Mouse (Mus musculus) liver, embryonic 11.5 days (tissue): ENCODE measurements around the gene Lgals4. TPM values are rescaled to one million over a fixed set of nuclear protein-coding genes. Genes with fewer than 3 reads are reported as not detected.

ENCODE experiments used
- ATAC-seq: fragments of 200-750 bp; cut with Nextera tagmentation; replicated peaks from 2 replicates; pipeline ENCODE4 v1.8.0; 2017; ENCODE audit warnings: moderate number of reproducible peaks, mild to moderate bottlenecking, moderate TSS enrichment, moderate library complexity; ENCODE audit not compliant: low FRiP score
- DNase-seq: peaks from one replicate; pipeline ENCODE4 v3.0.0-alpha.2; 2017; ENCODE audit warnings: low spot score
- H3K27ac ChIP-seq: fragments of 300-500 bp; sonication (generic); 2 replicates; pipeline ENCODE4 v1.5.1; 2014; ENCODE audit warnings: mild to moderate bottlenecking, low read depth, low read length, control low read depth
- H3K27me3 ChIP-seq: fragments of 300-500 bp; sonication (generic); replicated peaks from 2 replicates; pipeline ENCODE4 v1.6.1; 2014; ENCODE audit warnings: low read length, mixed read lengths; ENCODE audit not compliant: control insufficient read depth, insufficient read depth
- H3K36me3 ChIP-seq: fragments of 300-500 bp; sonication (generic); 2 replicates; pipeline ENCODE4 v1.6.1; 2014; ENCODE audit warnings: mild to moderate bottlenecking, low read length, moderate library complexity, mixed read lengths; ENCODE audit not compliant: control insufficient read depth, insufficient read depth
- H3K4me1 ChIP-seq: fragments of 300-500 bp; sonication (generic); replicated peaks from 2 replicates; pipeline ENCODE4 v1.6.1; 2014; ENCODE audit warnings: low read length, mixed read lengths; ENCODE audit not compliant: control insufficient read depth, insufficient read depth
- H3K4me2 ChIP-seq: fragments of 300-500 bp; sonication (generic); 2 replicates; pipeline ENCODE4 v1.6.1; 2014; ENCODE audit warnings: mild to moderate bottlenecking, control low read depth, moderate library complexity
- H3K4me3 ChIP-seq: fragments of 300-500 bp; sonication (generic); 2 replicates; pipeline ENCODE4 v1.5.1; 2014; ENCODE audit warnings: low read depth, low read length, control low read depth
- H3K9ac ChIP-seq: fragments of 300-500 bp; sonication (generic); 2 replicates; pipeline ENCODE4 v1.6.1; 2014; ENCODE audit warnings: low read depth, low read length, control low read depth
- H3K9me3 ChIP-seq: fragments of 300-500 bp; sonication (generic); 2 replicates; pipeline ENCODE4 v1.6.1; 2016; ENCODE audit warnings: low read length, inconsistent platforms, mixed read lengths; ENCODE audit not compliant: control insufficient read depth
- WGBS: fragments of 180-500 bp; shearing (Covaris S2); extraction: QIAGEN DNeasy Blood & Tissue Kit; methylation state at CpG from one replicate; pipeline ENCODE4 v1.1.7; 2014; 5-methylcytosine and 5-hydroxymethylcytosine counted together
- polyA plus RNA-seq: library from polyadenylated mRNA; unstranded; fragments of >200 nt; fragmentation: Nextera tagmentation; extraction: Ambion mirVana; gene quantifications from 2 replicates; pipeline ENCODE4 v1.2.1, GENCODE M21; 2014

Gene Lgals4
- polyA plus RNA-seq, 1 experiment from 2014 or later: 5.1 TPM

DNA sequence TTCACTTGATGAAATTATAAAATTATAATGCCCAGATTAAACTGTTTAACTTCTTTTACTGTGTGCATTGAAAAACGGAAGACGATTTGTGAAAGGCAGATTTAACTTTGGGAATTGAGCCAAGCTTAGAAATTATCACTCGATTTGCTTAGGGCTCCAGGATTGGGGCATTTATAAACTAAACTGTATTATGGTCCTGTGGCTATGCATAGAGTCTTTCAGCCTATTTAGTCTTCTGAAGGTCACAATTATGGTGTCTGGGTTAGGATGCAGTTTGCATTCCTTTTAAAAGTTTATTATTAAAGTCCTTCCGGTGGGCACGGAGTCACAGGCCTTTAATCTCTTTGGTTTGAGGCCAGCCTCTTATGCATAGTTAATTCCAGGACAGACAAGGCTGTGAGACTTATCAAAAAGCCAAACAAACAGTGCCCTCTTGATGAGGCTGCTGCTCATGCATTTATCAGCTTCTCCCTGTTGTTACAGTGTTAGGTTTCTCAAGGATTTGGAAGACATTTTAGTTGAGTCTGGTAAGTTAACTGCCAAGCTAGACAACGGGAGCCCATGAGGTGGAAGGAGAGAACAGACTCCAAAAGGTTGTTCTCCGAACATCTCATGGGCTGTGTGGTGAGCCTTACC is 21.9 kb upstream of the Lgals4 start:
- 7% methylated on average over 7 of the region's 7 CpGs for WGBS
- no peak for DNase-seq
- peak overlapping the region; percentile 90 for H3K9ac ChIP-seq
- H3K36me3 ChIP-seq: peaks cover 46% of the 10 kb centered on the region
- H3K4me2 ChIP-seq: peak overlapping the region; percentile 91
- peaks cover 42% of the 10 kb centered on the region for H3K4me1 ChIP-seq
- H3K9me3 ChIP-seq: no peaks in the 10 kb centered on the region
- ATAC-seq: no peak
- peak overlapping the region; percentile 96 for H3K27ac ChIP-seq
- H3K4me3 ChIP-seq: peak overlapping the region; percentile 83
- H3K27me3 ChIP-seq: no peaks in the 10 kb centered on the region

DNA sequence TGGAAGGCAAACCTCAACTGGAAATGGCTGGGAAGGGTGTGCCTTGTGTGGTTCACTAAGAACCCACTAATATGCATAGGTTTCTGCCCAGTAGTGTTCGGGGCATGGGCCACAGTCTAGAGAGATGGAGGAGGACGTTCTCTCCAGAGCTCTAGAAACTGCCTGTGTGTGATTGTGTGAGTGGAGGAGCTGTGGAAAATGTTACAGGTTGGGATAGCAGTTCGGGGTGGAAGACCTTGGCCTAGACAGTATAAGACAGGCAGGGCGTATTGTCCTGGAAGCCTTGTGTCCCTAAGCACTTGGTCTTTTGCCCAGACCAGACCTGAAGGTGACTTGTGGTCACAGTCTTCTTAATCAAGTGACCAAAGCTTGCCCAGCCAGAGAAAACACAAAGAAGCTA is 21.2 kb upstream of the Lgals4 start:
- Histone ChIP-seq H3K27ac (peak overlapping the region; percentile 96), H3K9me3 (no peaks in the 10 kb centered on the region), H3K36me3 (peaks cover 53% of the 10 kb centered on the region), H3K4me1 (peaks cover 45% of the 10 kb centered on the region), H3K9ac (peak overlapping the region; percentile 90), H3K4me3 (peak overlapping the region; percentile 83), H3K4me2 (peak overlapping the region; percentile 91), H3K27me3 (no peaks in the 10 kb centered on the region)
- 68% methylated on average over 4 of the region's 4 CpGs for WGBS
- no peak for ATAC-seq
- no peak for DNase-seq

DNA sequence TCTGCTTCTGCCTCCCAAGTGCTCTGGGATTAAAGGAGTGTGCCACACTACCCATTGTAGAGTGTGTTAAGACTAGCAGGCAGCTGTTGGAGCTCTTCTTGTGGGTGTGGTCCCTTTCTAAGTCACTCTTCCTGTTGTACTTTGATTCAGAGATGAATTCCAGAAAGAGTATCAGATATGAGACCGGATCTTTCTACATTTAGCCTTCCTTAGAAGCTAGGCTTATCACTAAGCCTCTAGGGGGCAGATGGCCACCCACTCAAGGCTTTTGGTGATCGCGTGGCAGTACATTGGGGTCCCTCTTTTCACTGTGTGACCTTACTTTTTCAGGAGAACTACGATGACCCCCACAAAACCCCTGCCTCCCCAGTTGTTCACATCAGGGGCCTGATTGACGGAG is 20.7 kb upstream of the Lgals4 start:
- DNase-seq: no peak
- peaks cover 58% of the 10 kb centered on the region for H3K36me3 ChIP-seq
- ATAC-seq: no peak
- H3K4me2 ChIP-seq: peak overlapping the region; percentile 91
- H3K4me1 ChIP-seq: peaks cover 46% of the 10 kb centered on the region
- WGBS: 70% methylated on average over 5 of the region's 5 CpGs
- H3K27me3 ChIP-seq: no peaks in the 10 kb centered on the region
- H3K27ac ChIP-seq: 0 out of 2 replicates have a peak overlapping the region, but pooled peaks have one; percentile 17
- H3K4me3 ChIP-seq: peak overlapping the region; percentile 83
- H3K9ac ChIP-seq: peak overlapping the region; percentile 90
- no peaks in the 10 kb centered on the region for H3K9me3 ChIP-seq

DNA sequence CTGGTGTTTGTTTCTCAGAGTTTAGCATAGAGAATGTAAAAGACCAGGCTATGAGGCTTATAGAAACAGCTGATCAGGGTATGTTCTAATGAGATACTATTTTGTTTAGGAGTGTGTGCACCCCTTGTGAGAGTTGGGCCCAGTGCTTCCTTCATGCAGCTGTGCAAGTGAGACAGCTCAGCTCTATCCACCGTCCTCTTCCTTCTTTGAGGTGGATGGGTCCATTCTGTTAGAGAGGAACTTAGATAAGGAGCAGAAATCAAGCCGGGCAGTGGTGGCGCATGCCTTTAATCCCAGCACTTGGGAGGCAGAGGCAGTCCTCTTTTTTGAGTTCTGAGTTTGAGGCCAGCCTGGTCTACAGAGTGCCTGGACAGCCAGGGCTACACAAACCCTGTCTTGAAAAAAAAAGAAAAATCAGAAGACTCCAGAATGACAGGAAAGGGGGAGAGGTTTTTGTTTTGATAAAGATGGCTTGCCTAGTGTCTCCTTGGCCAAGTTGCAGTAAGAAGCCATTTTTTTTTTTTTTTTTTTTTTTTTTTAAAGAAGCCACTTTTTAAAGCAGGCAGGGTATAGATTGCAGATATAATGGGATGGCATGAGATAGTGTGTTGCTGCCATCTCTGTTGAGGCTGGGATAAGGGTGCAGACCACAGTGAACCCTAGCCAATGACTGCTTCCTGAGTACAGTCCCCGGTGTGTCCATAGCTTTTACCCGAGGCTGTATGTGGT is 19.2 kb upstream of the Lgals4 start:
- WGBS: 67% methylated on average over 5 of the region's 5 CpGs
- DNase-seq (no peak), ATAC-seq (no peak)
- H3K9ac ChIP-seq: no peak overlapping the region
- H3K36me3 ChIP-seq: peaks cover 69% of the 10 kb centered on the region
- no peak overlapping the region for H3K4me3 ChIP-seq
- H3K9me3 ChIP-seq: no peaks in the 10 kb centered on the region
- no peak overlapping the region for H3K27ac ChIP-seq
- H3K4me2 ChIP-seq: no peak overlapping the region
- peaks cover 48% of the 10 kb centered on the region for H3K4me1 ChIP-seq
- H3K27me3 ChIP-seq: no peaks in the 10 kb centered on the region

DNA sequence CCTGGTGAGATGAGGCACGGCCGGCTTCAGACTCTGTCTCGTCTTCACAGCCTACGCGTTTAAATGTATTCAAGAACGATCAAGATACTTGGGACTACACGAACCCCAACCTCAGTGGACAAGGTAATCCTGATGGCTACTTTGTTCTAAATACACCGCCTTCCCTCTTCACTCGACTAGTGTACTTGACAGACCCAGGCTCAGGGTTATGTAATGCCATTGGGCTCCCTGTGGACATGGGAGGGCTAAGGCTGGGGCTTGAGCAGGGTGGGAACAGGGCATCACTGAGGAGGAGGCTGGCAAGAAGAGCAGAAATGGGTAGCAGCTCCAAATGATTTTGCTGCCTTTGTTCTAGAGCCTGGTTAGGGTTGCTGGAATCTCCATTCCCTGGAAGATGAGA is 18.4 kb upstream of the Lgals4 start:
- Histone ChIP-seq H3K9ac (no peak overlapping the region), H3K27ac (no peak overlapping the region), H3K4me1 (peaks cover 48% of the 10 kb centered on the region), H3K4me2 (no peak overlapping the region), H3K4me3 (no peak overlapping the region), H3K9me3 (no peaks in the 10 kb centered on the region), H3K27me3 (no peaks in the 10 kb centered on the region), H3K36me3 (peaks cover 76% of the 10 kb centered on the region)
- no peak for ATAC-seq
- 92% methylated on average over 9 of the region's 9 CpGs for WGBS
- DNase-seq: no peak

DNA sequence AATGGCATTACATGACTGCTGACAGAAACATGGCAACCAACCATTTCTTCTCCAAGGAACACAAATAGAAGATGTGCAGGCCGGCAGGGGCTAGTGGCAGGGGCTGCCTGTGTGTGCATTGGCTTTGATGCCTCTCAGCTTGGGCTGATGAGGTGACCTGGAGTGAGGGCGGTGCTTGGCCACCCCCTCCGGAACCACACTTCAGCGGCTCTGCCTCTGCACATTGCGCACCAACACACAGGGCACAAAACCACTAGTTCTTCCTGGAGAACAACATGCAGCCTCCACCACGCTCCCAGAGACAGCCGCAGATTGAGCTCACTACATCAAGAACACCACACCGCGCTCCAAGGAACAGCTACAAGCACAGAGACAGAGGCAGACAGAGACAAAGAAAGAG is 17.5 kb upstream of the Lgals4 start:
- DNase-seq (no peak), ATAC-seq (no peak)
- H3K36me3 ChIP-seq: peaks cover 86% of the 10 kb centered on the region
- H3K27ac ChIP-seq: no peak overlapping the region
- no peaks in the 10 kb centered on the region for H3K27me3 ChIP-seq
- no peak overlapping the region for H3K4me3 ChIP-seq
- H3K9me3 ChIP-seq: no peaks in the 10 kb centered on the region
- no peak overlapping the region for H3K9ac ChIP-seq
- peaks cover 50% of the 10 kb centered on the region for H3K4me1 ChIP-seq
- WGBS: 85% methylated on average over 9 of the region's 9 CpGs
- H3K4me2 ChIP-seq: no peak overlapping the region

DNA sequence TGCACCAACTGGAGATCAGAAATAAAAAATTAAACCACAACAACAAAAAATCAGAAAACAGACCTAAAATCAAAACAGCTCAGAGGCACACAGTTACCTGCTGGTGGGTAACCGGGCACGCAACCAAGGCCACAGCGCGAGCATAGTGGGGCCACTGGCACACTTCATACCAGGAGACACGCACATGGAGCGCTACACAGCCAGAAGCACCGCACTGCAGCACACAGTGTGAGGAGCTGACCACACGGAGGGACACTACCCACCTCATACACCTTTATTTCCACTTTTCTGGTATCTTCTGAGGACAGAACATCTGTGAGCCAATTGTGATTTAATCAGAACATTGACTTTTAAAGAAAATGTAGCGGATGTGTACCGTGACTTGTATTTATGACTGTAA is 16.7 kb upstream of the Lgals4 start:
- WGBS: 92% methylated on average over 10 of the region's 10 CpGs
- H3K27me3 ChIP-seq: no peaks in the 10 kb centered on the region
- H3K4me2 ChIP-seq: no peak overlapping the region
- H3K4me1 ChIP-seq: peaks cover 54% of the 10 kb centered on the region
- ATAC-seq (no peak), DNase-seq (no peak)
- no peak overlapping the region for H3K4me3 ChIP-seq
- peaks cover 92% of the 10 kb centered on the region for H3K36me3 ChIP-seq
- H3K9ac ChIP-seq: no peak overlapping the region
- H3K9me3 ChIP-seq: no peaks in the 10 kb centered on the region
- H3K27ac ChIP-seq: no peak overlapping the region

DNA sequence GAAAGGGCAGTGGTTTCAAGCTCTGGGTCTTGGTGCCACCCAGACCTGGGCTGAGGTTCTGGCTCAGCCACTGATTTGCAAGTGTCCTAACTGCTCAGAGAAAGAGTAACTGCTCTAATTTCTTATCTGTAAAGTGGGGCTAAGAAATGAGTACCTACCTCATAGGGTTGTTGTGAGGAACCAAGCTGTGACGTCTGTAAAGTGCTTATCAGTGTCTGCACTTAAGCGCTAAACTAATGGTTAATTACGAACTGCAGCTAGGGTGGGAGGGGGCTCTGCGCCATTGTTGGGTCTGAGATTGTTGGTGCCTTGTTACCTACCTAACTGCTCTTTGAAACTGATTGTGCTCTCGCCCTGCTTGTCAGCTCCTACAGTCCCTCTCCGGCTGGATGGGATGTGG is 16.1 kb upstream of the Lgals4 start:
- Histone ChIP-seq H3K36me3 (peaks cover 91% of the 10 kb centered on the region), H3K4me2 (no peak overlapping the region), H3K9me3 (no peaks in the 10 kb centered on the region), H3K4me1 (peaks cover 48% of the 10 kb centered on the region), H3K4me3 (no peak overlapping the region), H3K9ac (no peak overlapping the region), H3K27me3 (no peaks in the 10 kb centered on the region), H3K27ac (no peak overlapping the region)
- WGBS: 61% methylated on average over 6 of the region's 6 CpGs
- no peak for DNase-seq
- ATAC-seq: no peak

DNA sequence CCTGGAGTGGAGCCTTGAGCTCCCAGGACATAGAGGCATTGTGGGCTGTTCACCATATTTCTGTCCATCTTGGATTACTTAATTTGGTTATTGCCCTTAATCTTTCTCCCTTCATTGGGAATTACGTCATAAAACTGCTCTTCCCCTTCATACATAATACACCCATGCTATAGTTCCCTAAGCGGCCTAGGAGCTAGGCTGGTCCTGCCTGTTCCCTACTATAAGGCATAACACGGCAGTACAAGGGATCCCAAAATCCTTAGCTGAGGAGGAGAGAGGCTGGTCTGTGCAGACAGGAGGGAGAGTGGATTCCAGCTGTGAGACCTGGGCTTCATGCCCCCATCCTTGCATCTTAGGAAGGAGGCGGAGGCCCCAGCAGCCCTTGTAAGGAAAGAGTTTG is 15.7 kb upstream of the Lgals4 start:
- Histone ChIP-seq H3K9me3 (no peaks in the 10 kb centered on the region), H3K4me1 (peaks cover 44% of the 10 kb centered on the region), H3K9ac (no peak overlapping the region), H3K4me2 (no peak overlapping the region), H3K27ac (no peak overlapping the region), H3K36me3 (peaks cover 89% of the 10 kb centered on the region), H3K4me3 (no peak overlapping the region), H3K27me3 (no peaks in the 10 kb centered on the region)
- WGBS: 86% methylated on average over 4 of the region's 4 CpGs
- DNase-seq: no peak
- no peak for ATAC-seq
